Mouse (Mus musculus): Measurements from ENCODE around the gene Olfr1145. TPM values are rescaled to one million over a fixed set of nuclear protein-coding genes. Genes with fewer than 3 reads are reported as not detected.

Olfr1145 gene
- not detected for total RNA-seq (2021)
- long read RNA-seq, experiment 1: 0 reads
- long read RNA-seq, experiment 2: 0 reads

DNA sequence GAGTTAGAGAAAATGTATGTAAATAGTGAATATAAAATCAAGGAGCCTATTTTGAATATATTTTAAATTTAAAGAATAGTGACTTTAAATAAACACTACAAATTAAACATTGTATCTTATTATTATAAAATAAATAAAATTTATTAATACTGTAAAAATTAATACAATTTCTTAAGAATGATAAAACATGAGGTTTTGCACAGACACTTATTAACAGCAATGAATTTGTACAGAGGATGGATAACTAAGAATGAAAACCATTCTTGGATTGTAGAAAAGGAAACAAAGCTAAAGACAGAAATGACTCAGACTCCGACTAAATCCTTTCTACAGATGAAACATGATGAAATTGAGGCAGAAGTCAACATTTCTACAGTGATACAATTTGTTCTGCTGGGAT lies at the start of gene Olfr1145:
TSS of gene Olfr1145 (plus strand) at position 301 of the 400 bp plus-strand sequence.
- no peak within 1 kb of the TSS for H3K27ac ChIP-seq
- TF ChIP-seq CTCF (IDR thresholded peaks at IDR 0.05): no peak
- H3K4me3 ChIP-seq: no peak within 1 kb of the TSS
- intact Hi-C loops (cut with DNase I): no loop called here
- DNase-seq: no peak

DNA sequence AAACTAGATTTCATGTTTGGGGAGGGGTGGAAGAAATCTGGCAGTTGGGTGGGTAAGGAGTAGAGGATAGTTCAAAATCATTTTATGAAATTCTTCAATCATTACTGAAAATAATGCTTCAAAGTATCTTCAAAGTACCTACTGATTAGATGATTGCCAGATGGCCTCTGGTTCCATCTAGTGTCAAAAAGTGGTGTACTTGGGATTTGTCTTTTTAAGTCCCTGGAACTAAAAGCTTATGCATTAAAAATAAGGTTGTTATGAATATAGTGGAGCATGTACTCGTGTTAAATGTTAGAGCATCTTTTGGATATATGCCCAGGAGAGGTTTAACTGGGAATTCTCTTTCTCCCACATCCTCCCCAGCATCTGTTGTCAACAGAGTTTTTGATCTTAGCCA lies 33.5 kb upstream of the Olfr1145 start:
- no peak overlapping the region for H3K4me3 ChIP-seq
- TF ChIP-seq CTCF (IDR thresholded peaks at IDR 0.05): no peak
- H3K27ac ChIP-seq: no peak overlapping the region
- DNase-seq: no peak
- intact Hi-C loops (cut with DNase I): no loop called here

DNA sequence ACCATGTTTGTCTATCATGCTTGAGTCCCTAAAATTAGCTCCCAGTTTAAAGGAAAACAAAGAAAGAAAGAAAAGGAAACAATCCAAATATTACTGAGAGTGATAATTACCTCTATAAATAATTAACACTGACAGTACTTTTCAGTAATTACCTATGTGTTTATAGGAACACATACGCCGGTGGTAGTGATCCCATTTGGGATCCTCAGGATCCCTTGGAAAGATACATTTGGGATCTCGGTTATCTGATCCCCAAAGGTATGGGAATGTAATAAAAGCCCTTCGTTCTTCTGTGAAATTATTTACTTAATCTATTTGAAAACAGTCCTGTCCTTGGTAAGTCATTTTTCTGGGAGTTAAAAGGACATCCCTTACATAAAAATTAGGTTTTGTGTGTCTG lies 30.4 kb upstream of the Olfr1145 start, which contains the start of gene Olfr152:
TSS of gene Olfr152 (plus strand) at position 301 of the 400 bp plus-strand sequence.
- no peak within 1 kb of the TSS for H3K27ac ChIP-seq
- intact Hi-C loops (cut with DNase I): no loop called here
- no peak within 1 kb of the TSS for H3K4me3 ChIP-seq
- DNase-seq: no peak
- TF ChIP-seq CTCF (IDR thresholded peaks at IDR 0.05): no peak

DNA sequence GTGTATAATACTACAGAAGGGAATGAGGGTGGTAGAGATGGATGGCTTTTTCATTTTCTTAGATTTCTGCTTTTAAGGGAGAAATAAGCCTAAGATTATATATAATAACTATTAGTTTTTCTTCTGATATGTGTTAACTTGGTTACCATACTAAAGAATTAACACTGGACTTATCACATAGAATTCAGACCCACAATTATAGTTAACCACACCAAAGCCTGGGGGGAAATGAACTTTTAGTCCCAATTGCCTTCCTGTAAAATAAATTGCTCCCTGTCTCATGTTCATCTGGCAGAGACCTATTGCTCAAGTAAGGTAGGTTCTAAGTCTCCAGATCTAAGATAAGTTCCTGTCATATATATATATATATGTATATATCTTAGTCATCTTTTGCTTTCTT lies 9.3 kb upstream of the Olfr1145 start, which contains the start of gene Olfr1143:
TSS of gene Olfr1143 (plus strand) at position 301 of the 400 bp plus-strand sequence.
- intact Hi-C loops (cut with DNase I): no loop called here
- H3K4me3 ChIP-seq: no peak within 1 kb of the TSS
- no peak within 1 kb of the TSS for H3K27ac ChIP-seq
- DNase-seq: no peak
- no peak for TF ChIP-seq CTCF (IDR thresholded peaks at IDR 0.05)

DNA sequence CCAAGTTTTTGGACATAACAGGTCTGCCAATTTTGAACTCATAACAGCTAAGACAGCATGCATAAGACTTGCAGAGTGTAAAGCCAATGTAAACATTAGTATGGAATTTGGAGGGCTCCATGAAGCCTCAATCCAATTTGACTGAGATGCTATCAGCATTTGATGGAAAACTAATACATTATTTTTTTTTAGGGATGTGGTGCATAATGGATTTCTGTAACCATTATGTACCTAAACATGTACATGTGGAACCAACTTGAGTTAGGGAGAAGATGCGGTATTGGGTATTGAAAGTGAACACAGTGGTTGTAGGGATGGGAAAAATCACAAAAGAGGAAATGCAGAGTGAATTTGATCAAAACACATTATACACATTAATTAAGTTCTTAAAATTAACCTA lies 20.6 kb downstream of the Olfr1145 start, which contains the start of gene Olfr1148:
TSS of gene Olfr1148 (plus strand) at position 301 of the 400 bp plus-strand sequence.
- Histone ChIP-seq H3K27ac (no peak within 1 kb of the TSS), H3K4me3 (no peak within 1 kb of the TSS)
- TF ChIP-seq CTCF (IDR thresholded peaks at IDR 0.05): no peak
- DNase-seq: no peak
- intact Hi-C loops (cut with DNase I): no loop called here

DNA sequence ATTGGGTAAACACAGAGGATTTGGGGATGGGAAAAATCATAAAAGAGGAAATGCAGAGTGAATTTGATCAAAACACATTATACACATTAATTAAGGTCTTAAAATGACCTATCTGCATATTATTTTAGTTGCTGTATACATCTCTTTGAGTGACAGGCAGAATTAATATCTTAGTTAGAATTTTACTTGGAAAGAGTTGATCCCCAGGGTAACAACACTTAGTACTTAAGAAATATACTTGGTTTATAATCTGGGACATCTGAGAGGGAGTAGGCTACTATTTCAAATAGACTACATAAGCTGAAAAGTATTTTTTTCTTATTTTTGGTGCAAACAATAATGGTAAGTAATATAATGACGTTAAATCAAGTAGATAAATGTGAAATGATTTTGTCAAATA lies 34.1 kb downstream of the Olfr1145 start, which contains the start of gene Olfr1150-ps1:
TSS of gene Olfr1150-ps1 (plus strand) at position 301 of the 400 bp plus-strand sequence.
- TF ChIP-seq CTCF (IDR thresholded peaks at IDR 0.05): no peak
- H3K27ac ChIP-seq: no peak within 1 kb of the TSS
- intact Hi-C loops (cut with DNase I): no loop called here
- no peak for DNase-seq
- H3K4me3 ChIP-seq: no peak within 1 kb of the TSS

DNA sequence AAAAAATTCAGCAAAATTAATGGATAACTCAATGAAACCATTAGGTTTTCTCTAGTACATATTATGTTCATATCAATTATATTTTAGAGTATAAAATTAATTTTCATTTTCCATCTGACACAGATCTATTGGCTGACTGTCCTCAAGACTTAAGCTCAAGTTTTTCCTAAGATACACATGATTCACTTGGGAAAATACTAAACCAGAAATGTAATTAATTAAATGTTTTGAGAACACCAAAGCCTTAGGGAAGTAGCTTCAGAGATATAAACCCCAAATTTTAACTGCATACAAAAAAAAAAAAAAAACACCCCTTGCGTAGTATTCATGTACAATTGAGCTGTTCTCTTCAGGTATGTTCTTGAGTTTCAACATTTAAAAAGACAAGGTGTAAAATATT lies 45.9 kb downstream of the Olfr1145 start, which contains the start of gene Olfr1151:
TSS of gene Olfr1151 (plus strand) at position 301 of the 400 bp plus-strand sequence.
- TF ChIP-seq CTCF (IDR thresholded peaks at IDR 0.05): no peak
- H3K4me3 ChIP-seq: no peak within 1 kb of the TSS
- H3K27ac ChIP-seq: no peak within 1 kb of the TSS
- DNase-seq: no peak
- intact Hi-C loops (cut with DNase I): no loop called here

Other genes starting within 250 kb of the Olfr1145 start
- not detected for gene Olfr1129, start 235.9 kb upstream of the Olfr1145 start, total RNA-seq (2021)
- not detected for gene Olfr1130, start 203.6 kb upstream of the Olfr1145 start, total RNA-seq (2021)
- not detected for gene Olfr1131, start 182.7 kb upstream of the Olfr1145 start, total RNA-seq (2021)
- gene Olfr1132, start 172.3 kb upstream of the Olfr1145 start, total RNA-seq (2021): not detected
- gene Olfr1133, start 162.4 kb upstream of the Olfr1145 start, total RNA-seq (2021): not detected
- gene Olfr1134, start 151.4 kb upstream of the Olfr1145 start, total RNA-seq (2021): not detected
- gene Olfr1135, start 136.2 kb upstream of the Olfr1145 start, total RNA-seq (2021): not detected
- gene Olfr1136, start 115.9 kb upstream of the Olfr1145 start, total RNA-seq (2021): not detected
- not detected for gene Olfr1137, start 96.6 kb upstream of the Olfr1145 start, total RNA-seq (2021)
- not detected for gene Olfr1138, start 69.8 kb upstream of the Olfr1145 start, total RNA-seq (2021)
- gene Olfr1140, start 66.1 kb upstream of the Olfr1145 start, total RNA-seq (2021): not detected
- not detected for gene Olfr1141, start 55.8 kb upstream of the Olfr1145 start, total RNA-seq (2021)
- gene Olfr152, start 30.3 kb upstream of the Olfr1145 start, total RNA-seq (2021): not detected
- gene Olfr1143, start 9.2 kb upstream of the Olfr1145 start, total RNA-seq (2021): not detected
- gene Olfr1148, start 20.7 kb downstream of the Olfr1145 start, total RNA-seq (2021): not detected
- not detected for gene Olfr1150-ps1, start 34.2 kb downstream of the Olfr1145 start, total RNA-seq (2021)
- gene Olfr1151, start 46.0 kb downstream of the Olfr1145 start, total RNA-seq (2021): not detected
- not detected for gene Olfr1152, start 56.7 kb downstream of the Olfr1145 start, total RNA-seq (2021)
- gene Olfr1153, start 85.1 kb downstream of the Olfr1145 start, total RNA-seq (2021): not detected
- not detected for gene Olfr1154, start 95.3 kb downstream of the Olfr1145 start, total RNA-seq (2021)
- gene Olfr1155, start 135.3 kb downstream of the Olfr1145 start, total RNA-seq (2021): not detected
- not detected for gene Olfr1156, start 143.3 kb downstream of the Olfr1145 start, total RNA-seq (2021)
- gene Olfr1157, start 158.5 kb downstream of the Olfr1145 start, total RNA-seq (2021): not detected
- not detected for gene Olfr74, start 164.8 kb downstream of the Olfr1145 start, total RNA-seq (2021)
- not detected for gene Olfr1158, start 180.3 kb downstream of the Olfr1145 start, total RNA-seq (2021)
- gene Olfr1160, start 198.4 kb downstream of the Olfr1145 start, total RNA-seq (2021): not detected
- not detected for gene Olfr1161, start 213.0 kb downstream of the Olfr1145 start, total RNA-seq (2021)
- gene Olfr73, start 227.9 kb downstream of the Olfr1145 start, total RNA-seq (2021): not detected
- gene Olfr1162, start 241.3 kb downstream of the Olfr1145 start, total RNA-seq (2021): not detected